Mouse (Mus musculus) ES-E14 (cell line): ENCODE results near the gene Cadps. TPM values are rescaled to one million over a fixed set of nuclear protein-coding genes. Genes with fewer than 3 reads are reported as not detected.

Source experiments
- DNase-seq: peaks from one replicate; pipeline ENCODE4 v3.0.0-alpha.2; 2013; ENCODE audit warnings: low read depth, low spot score
- H3K27ac ChIP-seq: 2 replicates; pipeline ENCODE4 v1.5.1; 2012; ENCODE audit warnings: low read depth, mild to moderate bottlenecking, low read length, moderate library complexity, mixed read lengths; ENCODE audit not compliant: poor library complexity, insufficient read depth, severe bottlenecking
- H3K36me3 ChIP-seq: 2 replicates; pipeline ENCODE4 v1.6.1; 2012; ENCODE audit warnings: mild to moderate bottlenecking, low read length, moderate library complexity, mixed read lengths; ENCODE audit not compliant: control insufficient read depth, poor library complexity, insufficient read depth, severe bottlenecking
- H3K4me1 ChIP-seq, 2 experiments: fragments of 150-350 bp in 1 of 2; sonication (generic) in 1 of 2; 2 replicates each; pipeline ENCODE4 v1.6.1; 2012; ENCODE audit warnings: low read length in 2 of 2, mild to moderate bottlenecking in 1 of 2, mixed read lengths in 1 of 2; ENCODE audit not compliant: control insufficient read depth in 2 of 2, insufficient read depth in 2 of 2, poor library complexity in 1 of 2
- H3K4me3 ChIP-seq, 2 experiments: fragments of 150-350 bp in 1 of 2; sonication (generic) in 1 of 2; 2 replicates each; pipeline ENCODE4 v1.5.1; 2012; ENCODE audit warnings: low read length in 2 of 2, low read depth in 1 of 2, mild to moderate bottlenecking in 1 of 2, mixed read lengths in 1 of 2; ENCODE audit not compliant: insufficient read depth in 1 of 2, poor library complexity in 1 of 2, severe bottlenecking in 1 of 2
- H3K9ac ChIP-seq: 2 replicates; pipeline ENCODE4 v1.6.1; 2012; ENCODE audit warnings: low read depth, mild to moderate bottlenecking, low read length, mixed read lengths; ENCODE audit not compliant: poor library complexity, insufficient read depth, severe bottlenecking
- H3K9me3 ChIP-seq: fragments of 150-350 bp; sonication (generic); 2 replicates; pipeline ENCODE4 v1.6.1; 2012; ENCODE audit warnings: low read depth, mild to moderate bottlenecking, low read length; ENCODE audit not compliant: control insufficient read depth, insufficient read depth
- CHD2 ChIP-seq: IDR thresholded peaks from 2 replicates; pipeline ENCODE4 v1.6.1; 2014; ENCODE audit warnings: mild to moderate bottlenecking, low read depth, low read length, inconsistent platforms
- HCFC1 ChIP-seq: IDR thresholded peaks from 2 replicates; pipeline ENCODE4 v1.6.1; 2012; ENCODE audit warnings: low read length, inconsistent platforms, borderline replicate concordance; ENCODE audit not compliant: insufficient read depth
- MAFK ChIP-seq: IDR thresholded peaks from 2 replicates; pipeline ENCODE4 v1.6.1; 2014; ENCODE audit warnings: mild to moderate bottlenecking, low read depth, low read length, inconsistent platforms; ENCODE audit not compliant: insufficient read depth
- ZC3H11A ChIP-seq: IDR thresholded peaks from 2 replicates; pipeline ENCODE4 v1.6.1; 2012; ENCODE audit warnings: low read depth, mild to moderate bottlenecking, inconsistent platforms, low read length, borderline replicate concordance
- ZNF384 ChIP-seq: IDR thresholded peaks from 2 replicates; pipeline ENCODE4 v1.6.1; 2012; ENCODE audit warnings: low read depth, low read length, inconsistent platforms
- in situ Hi-C, 2 experiments: fragments of 600-800 bp; cut with MboI; formaldehyde crosslinking; loops; one replicate each; pipeline ENCODE4 v1.15.1; 2025; ENCODE audit warnings: low sequenced_read_pairs in 2 of 2, inconsistent platforms in 1 of 2; ENCODE audit not compliant: unreplicated experiment in 2 of 2
- total RNA-seq: library from RNA; depleted of rRNA; stranded (reverse); fragments of 300-350 nt; gene quantifications from 2 replicates; pipeline ENCODE4 v1.2.3, GENCODE M21; 2012

The Cadps gene
- total RNA-seq, 1 experiment: 0.49 TPM

GRCm38 (mm10) chr14:12722452-12723194 lies 100.3 kb downstream of the Cadps start:
- H3K4me1 ChIP-seq: no peaks in the 10 kb centered on the region
- DNase-seq: no peak
- H3K36me3 ChIP-seq: no peaks in the 10 kb centered on the region
- H3K9me3 ChIP-seq: no peaks in the 10 kb centered on the region
- no peak overlapping the region for H3K27ac ChIP-seq
- H3K9ac ChIP-seq: no peak overlapping the region
- in situ Hi-C loops: no loop called here
- TF ChIP-seq MAFK (no peak), ZC3H11A (no peak), HCFC1 (no peak), ZNF384 (no peak), CHD2 (no peak)
- H3K4me3 ChIP-seq: no peak overlapping the region

- Histone ChIP-seq H3K36me3 (no peaks in the 10 kb centered on the region), H3K9ac (no peak overlapping the region), H3K4me3 (no peak overlapping the region), H3K27ac (no peak overlapping the region), H3K4me1 (no peaks in the 10 kb centered on the region), H3K9me3 (no peaks in the 10 kb centered on the region)
- DNase-seq: no peak
- in situ Hi-C loops: no loop called here
- TF ChIP-seq ZNF384: no peak
- no peak for TF ChIP-seq ZC3H11A
- TF ChIP-seq MAFK: no peak
- no peak for TF ChIP-seq HCFC1
- TF ChIP-seq CHD2: no peak
Measured at GRCm38 (mm10) chr14:12718766-12719165, 104.1 kb downstream of the Cadps start.

DNA sequence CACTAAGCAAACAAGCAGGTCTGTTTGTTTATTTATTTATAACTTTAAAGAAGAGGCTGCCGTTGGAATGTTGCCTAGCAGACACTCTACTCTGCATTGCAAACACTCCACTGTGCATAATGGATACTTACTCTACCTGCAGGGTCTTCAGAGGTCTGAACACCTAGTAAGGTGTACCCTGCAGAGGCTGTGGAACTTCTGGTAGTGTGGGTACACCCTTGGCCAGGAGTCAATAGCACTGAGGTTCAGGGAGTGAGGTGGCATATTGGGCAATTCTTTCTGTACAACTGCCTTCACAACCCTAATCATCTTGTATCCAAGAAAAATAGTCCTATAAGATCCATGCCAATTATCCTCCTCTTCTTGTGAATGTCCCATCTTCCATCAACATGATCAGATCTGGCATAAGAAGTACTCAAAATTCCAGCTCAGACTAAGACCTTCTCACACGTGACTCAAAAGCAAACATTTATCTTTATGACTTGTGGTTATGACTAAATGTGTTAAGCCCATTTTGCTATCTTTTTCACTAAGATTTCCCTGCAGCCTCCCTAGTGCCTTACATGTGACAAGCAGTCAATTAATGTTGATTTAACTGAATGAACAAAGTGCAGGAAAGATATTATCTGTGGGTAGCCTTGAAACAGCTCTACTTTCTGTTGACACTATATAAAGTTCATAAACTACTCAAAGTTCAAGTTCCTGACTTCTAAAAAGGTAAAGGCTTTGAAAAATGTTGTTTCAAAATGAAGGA lies 106.8 kb downstream of the Cadps start:
- in situ Hi-C loops: no loop called here
- Histone ChIP-seq H3K36me3 (no peaks in the 10 kb centered on the region), H3K4me1 (no peaks in the 10 kb centered on the region), H3K9ac (no peak overlapping the region), H3K4me3 (no peak overlapping the region), H3K27ac (no peak overlapping the region), H3K9me3 (no peaks in the 10 kb centered on the region)
- TF ChIP-seq HCFC1 (no peak), CHD2 (no peak), ZC3H11A (no peak), MAFK (no peak), ZNF384 (no peak)
- DNase-seq: no peak

DNA sequence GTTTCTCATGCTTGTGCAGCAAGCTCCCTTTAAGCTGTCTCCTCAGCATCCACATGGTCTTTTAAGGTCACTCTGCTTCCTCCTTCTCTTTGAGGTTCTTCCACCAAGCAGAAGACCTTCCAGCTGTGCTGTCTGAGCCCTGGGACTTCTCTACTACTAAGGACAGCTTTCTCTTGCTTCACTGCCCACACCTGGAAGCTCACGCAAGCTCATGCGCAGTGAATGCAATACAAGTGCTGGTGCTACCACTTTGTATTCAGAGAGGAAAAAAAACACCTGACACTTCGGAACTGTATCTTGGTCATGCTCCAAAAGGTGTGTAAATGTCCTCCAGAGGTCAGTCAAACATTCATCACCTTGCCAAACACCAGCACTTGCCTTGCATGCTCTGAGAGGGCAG lies 115.5 kb downstream of the Cadps start:
- no peak for TF ChIP-seq MAFK
- no peak for TF ChIP-seq CHD2
- TF ChIP-seq HCFC1: no peak
- TF ChIP-seq ZNF384: no peak
- no peak for TF ChIP-seq ZC3H11A
- H3K27ac ChIP-seq: no peak overlapping the region
- H3K9me3 ChIP-seq: no peaks in the 10 kb centered on the region
- H3K9ac ChIP-seq: no peak overlapping the region
- no peak for DNase-seq
- no peaks in the 10 kb centered on the region for H3K4me1 ChIP-seq
- in situ Hi-C loops: no loop called here
- no peak overlapping the region for H3K4me3 ChIP-seq
- H3K36me3 ChIP-seq: no peaks in the 10 kb centered on the region
